In genomic region chr2:22727113-22727512, GRCm38 (mm10) we compare ENCODE assay signal across 16 mouse cellular contexts. TPM values are rescaled to one million over a fixed set of nuclear protein-coding genes. Genes with fewer than 3 reads are reported as not detected.
A peak's percentile ranks its signal among the peaks of the same experiment; 100 is the strongest.
DNase-seq lines count a peak whose midpoint lies in the region; ATAC-seq lines count a peak whose summit lies in the region.
"Had no signal": no experiment of that assay in that cellular context is flagged by ENCODE, and none has a peak within 500 bp of the region (broad histone marks: within the 10 kb centered on the region; RNA-seq: fewer than 3 reads in every experiment).

No protein-coding gene starts in this region.

- peak; percentile 36 to 44 for DNase-seq in spleen, postnatal 36 days (ENCODE audit: low spot score in 2 of 2)
- no peak for DNase-seq in spleen, adult 18-20 months
- no peak for DNase-seq in adrenal gland, adult (ENCODE audit: inconsistent age in 2 of 2, low spot score in 1 of 2)
- no peak for DNase-seq in ovary, postnatal 14 days (ENCODE audit: low spot score)
- DNase-seq: adrenal gland, postnatal 14 days; cerebellum, adult 11-12 months; cerebellum, adult 9-10 months; cerebellum, postnatal 25 days; forebrain, postnatal 0 days; gastrocnemius, postnatal 14 days; heart, postnatal 36 days had no signal

- peak; percentile 90 for ATAC-seq in granulocyte monocyte progenitor cell, adult 5-6 weeks (replicated peaks; ENCODE audit: poor library complexity, severe bottlenecking)
- peak; percentile 82 for ATAC-seq in neutrophil, adult 5-6 weeks (ENCODE audit: extremely low read depth, insufficient number of reproducible peaks, low FRiP score, poor library complexity, severe bottlenecking)
- ATAC-seq: CD4-positive, CD25-positive, alpha-beta regulatory T cell, adult 4 months; forebrain, embryonic 13.5 days; forebrain, postnatal 0 days; hindbrain, embryonic 16.5 days had no signal

RNA-seq across cellular contexts. Expression of gene Apbb1ip, which starts 46.8 kb away (rescaled TPM):
- total RNA-seq in granulocyte monocyte progenitor cell, adult 5-6 weeks (2014; fragmentation: Nextera tagmentation) = 110 and 134 TPM in 2 replicates
- 18.7 and 22.9 TPM in 2 replicates for total RNA-seq in granulocyte monocyte progenitor cell, adult 5-6 weeks (2017)
- 120 and 123 TPM in 2 replicates for total RNA-seq in neutrophil, adult 5-6 weeks (2017)

Comparison
In these comparisons a context has a peak if more than half of its experiments do, and no peak if none do; other contexts are left out.
1. DNase-seq: peak in spleen, postnatal 36 days (2 of 2); none in spleen, adult 18-20 months (0 of 2), adrenal gland, adult (0 of 2) and ovary, postnatal 14 days (single experiment).